Mouse (Mus musculus) gastrocnemius, postnatal 10 days (tissue): ENCODE measurements around the gene Oser1. TPM values are rescaled to one million over a fixed set of nuclear protein-coding genes. Genes with fewer than 3 reads are reported as not detected.

ENCODE experiments used
- DNase-seq: peaks from one replicate; pipeline ENCODE4 v3.0.0; 2021; ENCODE audit warnings: mixed read lengths
- total RNA-seq, 2 experiments: library from RNA; stranded (reverse); gene quantifications; 2 replicates each; pipeline ENCODE4 v1.2.3; 2021

Gene Oser1
- total RNA-seq, 2 experiments from 2014 or later, result 23.6 to 26.5 TPM

DNA sequence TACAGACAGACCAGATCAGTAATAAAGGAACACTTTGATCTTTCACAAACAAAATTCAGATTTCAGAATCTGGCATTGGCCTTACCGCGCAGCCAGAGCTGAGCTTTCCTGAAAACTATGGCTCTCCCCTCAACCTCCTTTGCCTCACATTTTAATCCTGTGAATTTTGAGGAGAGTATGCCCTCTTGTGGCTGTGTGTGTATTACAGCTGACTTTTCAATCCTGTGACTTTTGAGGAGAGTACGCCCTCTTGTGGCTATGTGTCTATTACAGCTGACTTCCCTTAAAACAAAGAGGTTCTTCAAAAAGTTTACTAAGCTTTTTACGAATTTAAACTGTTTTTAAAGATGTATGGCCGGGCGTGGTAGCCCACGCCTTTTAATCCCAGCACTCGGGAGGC, 23.3 kb downstream of the Oser1 start:
- DNase-seq, result peak; percentile 72

DNA sequence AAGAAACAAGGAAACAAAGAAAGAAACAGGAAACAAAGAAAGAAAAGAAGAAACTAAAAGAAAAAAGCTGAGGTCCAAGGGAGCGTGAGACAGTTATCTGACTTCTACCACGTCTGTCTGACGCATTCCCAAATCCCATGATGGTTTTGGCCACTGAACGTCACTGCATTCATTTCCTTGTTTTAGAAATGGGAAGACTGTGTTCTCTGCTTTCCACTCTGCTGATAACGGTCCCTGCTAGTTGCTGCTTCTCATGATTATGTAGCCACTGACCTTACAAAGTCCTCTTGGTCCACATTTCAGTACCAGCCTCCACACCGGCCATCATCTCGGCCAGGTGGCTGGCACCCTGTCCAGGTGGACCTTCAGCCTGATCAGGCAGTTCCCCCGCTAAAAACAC, 25.3 kb downstream of the Oser1 start:
- no peak for DNase-seq

DNA sequence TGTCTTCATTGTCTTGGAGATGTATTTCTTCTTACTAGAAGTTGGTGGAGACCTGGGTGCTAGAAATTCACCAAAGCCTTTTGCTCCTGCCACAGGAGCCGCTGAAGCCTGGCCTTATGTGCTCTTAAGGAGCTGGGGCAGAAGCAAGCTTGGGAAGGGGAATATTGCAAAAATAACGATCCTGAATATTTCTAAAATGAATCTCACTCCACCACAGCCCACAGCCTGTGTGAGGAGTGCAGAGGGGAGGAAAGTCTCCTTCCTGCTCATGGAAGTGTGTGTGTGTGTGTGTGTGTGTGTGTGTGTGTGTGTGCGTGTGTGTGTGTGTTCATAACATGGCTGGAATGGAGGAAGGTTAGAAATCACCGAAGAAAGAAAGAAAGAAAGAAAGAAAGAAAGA, 25.7 kb downstream of the Oser1 start:
- DNase-seq, result no peak

DNA sequence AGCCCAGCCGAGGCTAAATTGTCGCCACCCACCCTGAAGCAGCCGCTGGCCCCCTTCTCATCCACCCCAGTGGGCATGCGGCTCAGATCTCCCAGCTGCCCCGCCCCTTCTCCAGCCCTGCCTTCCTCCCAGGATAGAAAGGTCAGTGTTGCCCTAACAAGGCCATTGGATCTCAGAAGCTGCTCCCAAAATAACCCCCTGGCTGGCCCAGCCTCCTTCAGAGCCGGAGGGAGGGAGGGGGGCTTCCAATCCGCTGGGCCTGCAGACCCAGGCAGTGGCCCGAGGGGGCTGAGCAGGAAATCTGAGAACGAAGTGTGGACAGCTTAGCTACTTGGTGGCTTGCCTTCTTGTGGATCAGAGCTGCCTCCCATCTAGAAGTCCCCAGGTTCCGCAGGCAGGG, 26.6 kb downstream of the Oser1 start, which contains the start of gene Jph2:
Gene Jph2 (minus strand): TSS at position 89 of the 400 bp plus-strand sequence.
- DNase-seq, result peak; percentile 68

DNA sequence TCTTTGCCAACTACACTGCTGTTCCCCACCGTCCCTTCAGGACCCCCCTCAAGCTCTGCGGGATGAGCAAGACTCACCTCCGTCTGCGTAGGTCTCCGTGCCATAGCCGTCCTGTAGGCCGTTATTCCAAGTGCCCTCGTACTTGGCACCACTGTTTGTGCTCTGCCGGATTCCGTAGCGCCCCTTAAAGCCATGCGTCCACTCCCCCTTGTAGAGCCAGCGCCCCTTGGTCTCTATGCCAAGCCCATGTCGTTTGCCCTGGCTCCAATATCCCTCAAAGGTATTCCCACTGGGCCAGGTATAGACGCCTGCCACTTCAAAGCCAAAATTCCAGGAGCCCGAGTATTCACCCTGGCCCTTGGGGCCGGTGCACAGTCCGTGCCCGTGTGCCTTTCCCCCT, 27.4 kb downstream of the Oser1 start:
- no peak for DNase-seq

DNA sequence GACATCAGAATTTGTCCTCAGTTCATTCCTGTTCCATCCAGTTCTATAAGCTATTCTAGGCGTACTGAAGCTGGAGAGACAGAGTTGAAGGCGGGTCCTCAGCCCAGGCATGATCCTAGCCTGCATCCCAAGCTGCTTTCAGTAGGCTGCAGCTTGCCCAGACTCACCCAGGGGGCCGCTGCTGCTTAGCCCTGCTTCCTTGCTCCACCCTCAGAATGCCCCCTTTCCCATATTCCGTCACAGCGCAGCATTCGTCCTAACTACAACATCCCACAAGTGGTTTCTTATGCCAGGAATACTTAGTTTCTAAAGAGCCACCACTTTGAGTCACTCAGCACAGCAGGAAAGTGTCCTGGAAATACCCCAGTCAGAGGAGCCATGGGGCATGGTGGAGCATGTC, 29.5 kb downstream of the Oser1 start:
- no peak for DNase-seq

DNA sequence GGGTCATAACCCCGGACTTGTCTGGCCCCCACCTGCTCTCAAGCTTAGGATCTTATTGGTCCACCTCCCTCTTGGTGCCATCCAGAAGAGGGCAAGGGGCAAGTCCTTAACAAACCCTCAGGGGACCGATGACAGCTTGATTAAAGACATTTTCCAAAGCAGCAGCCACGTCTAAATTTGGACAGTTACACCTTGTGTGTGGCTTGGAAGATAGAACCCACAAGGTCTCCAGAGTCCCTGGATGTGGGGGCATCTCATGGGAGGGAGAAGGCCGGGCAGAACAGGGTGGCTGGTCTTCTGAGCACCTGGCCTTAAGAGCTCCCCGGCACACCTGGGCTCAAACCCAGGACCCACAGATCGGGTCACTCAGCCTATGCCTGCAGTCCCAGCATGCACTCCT, 30.5 kb downstream of the Oser1 start:
- DNase-seq, result no peak

DNA sequence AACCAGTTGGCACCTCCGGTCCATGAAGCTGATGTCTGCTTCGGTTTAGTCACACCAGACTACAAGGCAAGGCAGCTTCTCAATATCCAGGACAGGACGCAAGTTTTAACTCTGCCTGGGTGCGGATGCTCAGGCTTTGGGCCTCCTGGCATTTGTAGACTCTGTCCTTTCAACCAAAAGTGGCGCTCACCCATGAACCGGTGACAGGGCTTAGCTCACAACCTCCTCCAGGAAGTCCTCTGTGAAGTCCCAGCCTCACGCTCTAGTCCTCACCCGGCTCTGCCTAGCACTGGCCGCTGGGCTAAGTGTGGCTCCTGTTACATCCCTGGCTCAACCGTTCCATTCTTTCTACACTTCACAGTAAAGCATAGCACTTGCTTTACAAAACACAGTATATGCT, 31.3 kb downstream of the Oser1 start:
- no peak for DNase-seq

DNA sequence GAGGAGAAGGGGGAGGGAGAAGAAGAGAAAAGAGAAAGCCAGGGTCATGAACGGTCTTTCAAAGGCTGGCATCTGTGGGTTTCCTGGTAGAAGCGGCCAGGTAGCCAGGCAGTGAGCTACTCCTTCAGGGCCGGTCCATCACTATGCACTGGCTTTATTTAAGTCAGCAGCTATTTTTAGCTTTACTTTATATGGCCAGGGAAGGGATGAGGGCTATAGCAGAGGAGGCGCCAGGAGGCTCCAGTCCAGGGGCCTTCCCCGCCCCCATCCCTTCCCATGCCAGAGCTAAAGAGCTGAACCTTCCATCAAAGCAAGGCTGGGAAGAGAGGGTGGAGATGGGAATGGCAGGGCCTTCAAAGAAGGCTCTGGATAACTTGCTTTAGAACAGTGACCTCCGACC, 32.1 kb downstream of the Oser1 start:
- peak; percentile 63 for DNase-seq

DNA sequence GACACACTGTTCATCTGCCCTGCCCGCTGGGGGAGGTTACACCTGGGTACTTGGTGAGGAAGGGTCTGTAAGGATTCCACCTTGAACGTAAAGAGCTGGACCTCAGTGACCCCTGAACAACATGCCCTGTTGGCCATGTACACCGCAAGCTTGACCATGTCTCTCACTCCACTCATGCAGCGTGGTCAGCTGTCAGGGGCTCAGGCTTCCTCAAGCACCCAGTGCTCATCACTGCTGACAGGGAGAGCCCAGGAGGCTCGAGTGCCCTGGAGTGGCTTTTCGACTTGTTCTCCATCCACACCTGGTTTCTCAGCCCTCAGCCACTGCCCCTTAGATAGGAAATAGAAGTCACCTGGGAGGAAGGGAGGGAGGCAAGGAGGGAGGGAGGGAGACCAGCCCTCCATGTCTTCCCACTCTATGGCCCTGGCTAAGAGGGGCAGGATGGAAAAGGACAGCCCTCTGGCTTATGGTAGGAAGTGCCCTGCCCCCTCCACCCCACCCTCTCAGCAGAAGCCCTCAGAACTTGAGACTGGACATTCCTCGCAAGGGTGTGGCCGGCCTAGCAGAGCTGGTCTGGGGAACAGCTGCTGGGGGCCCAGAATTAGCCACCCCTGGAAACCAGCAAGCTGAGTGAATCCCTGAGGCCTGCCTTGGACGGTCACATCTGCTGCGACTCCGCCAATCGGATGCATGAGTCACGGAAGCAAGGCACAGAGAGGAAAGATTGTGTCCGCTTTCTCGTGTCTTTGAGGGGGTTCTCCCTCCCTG, 37.9 kb downstream of the Oser1 start:
- DNase-seq, result peak; percentile 56

DNA sequence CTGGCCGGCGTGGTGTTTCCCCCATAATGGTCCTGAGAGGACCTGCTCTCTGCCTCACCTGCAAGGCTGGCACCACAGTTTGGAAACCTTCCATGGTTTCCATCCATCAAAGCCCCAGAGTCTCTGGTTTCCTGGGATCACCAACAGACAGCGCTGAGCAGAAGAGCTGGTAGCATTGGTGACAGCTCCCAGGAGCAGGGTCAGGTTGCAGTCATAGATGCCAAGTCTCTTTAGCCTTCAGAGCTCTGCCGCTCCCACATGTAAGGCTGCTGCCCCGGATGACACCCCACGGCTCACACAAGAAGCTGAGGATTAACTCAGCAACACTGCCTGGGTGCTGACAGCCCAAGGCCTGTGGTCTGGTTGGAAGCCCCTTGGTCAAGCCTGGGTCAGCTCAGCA, 39.4 kb downstream of the Oser1 start:
- no peak for DNase-seq

DNA sequence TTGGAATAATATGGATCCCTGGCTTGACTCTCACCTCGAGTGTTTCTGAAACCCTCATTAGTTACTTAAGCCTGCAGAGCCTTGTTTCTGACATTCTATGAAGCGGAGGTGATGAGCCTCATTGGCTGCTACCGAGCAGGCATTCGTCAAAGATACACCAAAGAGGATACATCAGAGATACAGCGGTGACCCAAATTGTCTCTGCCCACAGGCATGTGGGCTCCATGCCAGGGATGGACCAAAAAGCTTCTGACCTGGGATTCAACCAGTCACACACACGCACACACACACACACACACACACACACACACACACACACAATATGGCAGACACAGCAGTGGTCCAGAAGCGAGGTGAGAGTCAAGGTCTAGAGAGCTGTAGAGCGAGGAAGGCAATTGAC, 43.3 kb downstream of the Oser1 start:
- no peak for DNase-seq

DNA sequence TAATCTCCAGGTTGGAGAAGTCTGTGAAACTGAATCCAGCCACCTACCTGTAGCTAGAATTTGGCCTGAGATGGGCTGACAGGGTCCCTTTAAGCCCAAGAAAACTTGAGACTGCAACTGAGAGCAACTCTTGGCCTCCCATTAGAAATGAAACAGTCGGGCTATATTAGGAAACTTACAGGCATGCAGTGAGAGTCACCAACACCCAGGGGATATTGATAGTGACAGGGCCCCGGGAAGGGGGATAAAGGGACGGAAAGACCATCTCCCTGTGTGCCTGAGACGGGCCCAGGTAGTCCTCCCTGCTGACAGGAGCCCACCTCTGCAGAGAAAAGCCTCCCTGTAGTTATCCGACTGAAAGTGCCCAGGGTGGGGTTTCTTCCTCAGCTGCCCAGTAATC, 45.1 kb downstream of the Oser1 start:
- DNase-seq, result no peak

DNA sequence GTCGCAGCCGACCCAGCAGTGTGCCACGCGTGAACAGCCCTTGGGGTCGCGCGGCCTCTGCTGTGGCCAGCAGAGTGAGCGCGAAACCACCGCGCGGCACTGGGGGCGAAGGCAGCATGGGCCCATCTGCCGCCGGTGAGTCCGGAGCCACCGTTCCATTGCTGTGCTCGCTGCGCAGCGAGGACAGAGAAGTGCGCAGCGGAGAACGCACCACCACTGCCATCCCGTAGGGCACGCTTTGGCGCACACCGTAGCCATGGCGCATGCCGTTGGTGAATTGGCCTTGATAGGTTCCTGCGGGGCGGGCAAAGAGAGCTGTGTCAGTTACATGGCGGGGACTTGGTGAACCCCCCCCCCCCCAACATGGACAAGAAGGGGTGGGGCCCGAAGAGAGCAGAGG, 48.4 kb downstream of the Oser1 start:
- no peak for DNase-seq

DNA sequence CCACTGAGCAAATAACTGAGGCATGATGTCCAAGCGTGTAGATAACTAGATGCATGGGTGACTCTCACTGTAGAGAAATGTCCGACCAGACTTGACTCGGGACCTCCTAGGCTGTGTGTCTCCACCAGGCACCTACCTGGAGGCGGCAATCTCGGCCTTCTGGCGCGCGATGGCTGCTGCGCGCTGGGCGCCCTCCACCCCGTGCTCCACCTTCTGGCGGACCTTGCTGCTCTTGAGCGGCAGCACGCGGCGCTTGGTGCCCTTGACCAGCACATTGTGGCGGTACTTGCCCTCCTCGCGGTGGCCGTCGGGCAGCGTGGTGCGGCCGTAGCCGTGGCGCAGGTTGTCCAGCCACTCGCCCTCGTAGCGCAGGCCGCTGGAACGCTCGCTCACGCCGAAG, 49.0 kb downstream of the Oser1 start:
- no peak for DNase-seq

DNA sequence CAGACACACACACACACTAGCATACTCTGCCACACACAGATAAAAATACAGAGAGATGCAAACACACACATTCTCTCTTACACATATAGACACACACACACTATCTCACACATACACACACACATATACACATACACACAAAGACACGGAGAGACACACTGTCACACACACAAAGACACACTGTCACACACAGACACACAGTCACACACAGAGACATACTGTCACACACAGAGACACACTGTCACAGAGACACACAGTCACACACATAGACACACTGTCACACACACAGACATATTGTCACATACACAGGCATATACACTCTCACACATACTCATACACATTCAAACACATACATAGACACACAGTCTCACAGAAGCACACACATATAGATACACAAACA, 51.9 kb downstream of the Oser1 start:
- DNase-seq, result no peak

DNA sequence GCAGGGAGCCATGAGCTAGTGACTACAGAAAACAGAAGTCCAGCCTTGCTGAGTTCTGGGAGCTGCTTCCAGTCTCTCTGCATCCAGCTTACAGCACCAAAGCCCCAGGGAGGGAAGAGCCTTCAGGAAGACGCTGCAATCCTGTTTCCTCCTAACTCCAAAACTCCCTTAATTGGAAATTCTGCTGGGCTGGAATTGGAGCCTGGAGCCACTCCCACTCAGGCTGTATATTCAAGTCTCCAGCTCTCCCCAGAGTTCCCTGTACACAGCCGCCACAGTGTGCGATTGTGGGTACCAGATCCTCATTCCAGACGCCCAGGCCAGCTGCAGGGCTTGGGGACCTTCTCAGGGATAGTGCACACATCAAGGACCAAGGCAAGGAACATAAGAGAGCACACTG, 54.3 kb downstream of the Oser1 start:
- DNase-seq, result no peak

DNA sequence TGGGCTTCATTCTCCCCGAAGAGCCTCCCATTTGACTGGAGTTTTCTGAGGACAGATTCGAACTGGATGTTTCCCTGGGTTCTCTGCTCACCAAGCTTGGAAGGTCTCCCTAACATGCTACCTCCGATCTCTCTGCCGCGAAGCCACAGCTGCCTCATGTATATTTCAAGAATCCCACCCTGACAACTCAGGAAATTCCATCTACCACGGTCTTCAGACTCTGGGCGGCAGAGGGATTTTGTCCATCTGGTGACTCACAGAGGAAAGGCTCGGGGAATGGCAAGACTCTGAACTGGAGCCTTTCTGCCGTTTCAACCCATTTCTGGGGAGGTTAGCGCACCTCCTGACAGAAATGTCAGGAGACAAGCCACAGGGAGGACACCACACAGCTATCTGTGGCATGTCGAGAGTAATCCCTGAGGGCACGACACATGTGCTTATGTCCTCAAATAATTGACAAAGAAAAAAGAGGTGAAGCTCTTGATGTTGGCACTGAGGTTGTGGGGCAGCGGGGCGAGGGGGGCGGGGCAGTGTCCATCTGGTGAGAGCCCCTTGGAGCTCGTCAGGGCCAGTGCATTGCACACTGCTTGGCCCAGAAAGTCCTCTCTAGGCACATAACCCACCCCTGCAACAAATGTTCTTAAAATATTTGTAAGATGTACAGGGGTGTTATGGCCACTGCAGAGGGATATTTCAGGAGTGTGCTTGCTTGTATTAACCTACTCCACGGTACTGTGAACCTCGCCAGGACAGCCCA, 59.5 kb downstream of the Oser1 start:
- DNase-seq, result no peak

DNA sequence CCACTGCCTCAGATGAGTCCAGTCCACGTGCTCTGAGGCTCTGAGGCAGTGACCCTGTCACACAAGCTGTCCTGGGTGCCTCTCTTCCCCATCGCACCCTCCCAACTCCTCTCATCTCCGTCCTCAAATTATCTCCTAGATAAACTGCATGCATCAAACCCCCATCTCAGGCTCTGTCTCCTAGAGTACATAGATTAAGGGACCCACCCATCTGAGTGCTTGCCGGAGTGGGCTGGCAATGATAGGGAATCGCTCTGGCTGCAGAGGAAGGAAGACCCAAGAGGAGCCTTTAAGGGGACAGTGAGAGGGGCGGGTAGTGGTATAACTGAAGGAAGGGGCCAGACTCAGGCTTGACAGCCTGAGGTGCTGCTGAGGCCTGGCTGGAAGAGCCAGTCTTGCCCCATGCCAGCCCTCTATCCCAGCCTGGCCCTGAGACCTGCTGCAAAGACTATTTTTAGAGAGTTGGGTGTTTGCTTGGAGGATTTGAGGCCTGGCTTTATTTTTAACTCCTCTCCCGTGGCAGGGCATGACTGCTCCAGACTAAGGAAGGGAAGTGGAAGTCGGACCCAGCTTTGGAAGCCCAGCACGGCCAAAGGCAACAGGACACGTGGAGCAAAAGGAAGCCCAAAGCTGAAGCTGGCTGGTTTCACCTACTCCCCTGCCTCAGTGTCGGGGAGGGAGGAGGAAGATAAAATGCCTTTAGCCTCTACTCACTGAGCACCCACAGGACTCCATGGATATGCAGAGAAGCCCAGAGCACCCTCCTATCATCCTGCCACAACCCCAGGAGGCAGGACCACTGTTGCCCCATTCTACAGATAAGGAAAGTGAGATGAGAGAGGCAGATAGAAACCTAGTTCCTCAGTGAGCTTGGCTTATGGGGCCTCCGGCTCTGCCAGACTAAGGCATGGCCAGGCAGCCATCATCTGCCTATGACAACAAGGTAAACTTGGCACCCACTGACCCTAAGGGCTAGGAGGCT, 61.3 kb downstream of the Oser1 start:
- no peak for DNase-seq

DNA sequence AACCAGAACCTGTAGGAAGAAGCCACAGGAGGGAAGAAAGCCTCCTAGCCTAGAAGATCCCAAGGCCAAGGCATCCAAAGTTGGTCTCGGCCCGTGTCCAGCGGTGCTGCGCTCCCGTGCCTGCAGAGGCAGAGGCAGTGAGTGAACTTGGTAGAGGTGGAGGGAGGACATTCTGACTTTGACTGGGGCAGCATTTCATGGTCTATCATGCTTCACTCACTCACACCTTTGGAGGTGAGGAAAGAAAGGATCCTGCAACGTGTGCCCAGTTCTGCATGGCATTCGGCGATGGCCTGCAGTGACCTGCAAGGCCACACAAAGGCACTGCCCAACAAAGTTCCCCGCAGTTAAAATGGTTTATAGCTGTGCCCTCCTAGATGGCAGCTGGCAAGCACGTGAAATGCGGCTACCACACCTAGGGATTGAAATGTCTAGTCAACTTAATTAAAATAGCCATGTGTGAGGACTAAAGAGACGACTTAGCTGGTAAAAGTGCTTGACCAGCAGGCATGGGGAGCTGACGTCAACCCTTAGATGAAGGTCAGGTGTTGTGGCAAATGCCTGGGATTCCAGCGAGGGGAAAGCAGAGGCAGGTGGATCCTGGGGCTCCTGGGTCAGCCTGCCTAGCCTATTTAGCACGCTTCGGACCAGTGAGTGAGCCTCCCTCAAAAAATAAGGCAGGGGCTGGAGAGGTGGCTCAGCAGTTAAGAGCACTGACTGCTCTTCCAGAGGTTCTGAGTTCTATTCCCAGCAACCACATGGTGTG, 63.5 kb downstream of the Oser1 start:
- DNase-seq, result no peak

DNA sequence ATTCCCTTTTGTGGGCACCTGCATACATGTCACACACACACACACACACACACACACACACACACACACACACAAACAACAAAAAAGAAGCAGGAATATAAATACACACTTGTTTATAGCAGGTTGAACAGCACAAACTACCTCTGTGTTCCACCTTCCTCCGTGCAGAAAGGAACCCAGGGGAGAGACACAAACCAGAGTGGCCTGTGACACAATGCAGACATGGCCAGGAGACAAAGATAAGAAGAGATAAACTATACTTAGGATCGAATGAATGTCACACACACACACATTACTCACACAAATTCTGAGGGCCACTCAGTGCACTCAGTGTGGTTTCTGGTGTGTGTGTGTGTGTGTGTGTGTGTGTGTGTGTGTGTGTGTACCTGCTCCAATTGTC, 65.2 kb downstream of the Oser1 start:
- DNase-seq, result no peak

DNA sequence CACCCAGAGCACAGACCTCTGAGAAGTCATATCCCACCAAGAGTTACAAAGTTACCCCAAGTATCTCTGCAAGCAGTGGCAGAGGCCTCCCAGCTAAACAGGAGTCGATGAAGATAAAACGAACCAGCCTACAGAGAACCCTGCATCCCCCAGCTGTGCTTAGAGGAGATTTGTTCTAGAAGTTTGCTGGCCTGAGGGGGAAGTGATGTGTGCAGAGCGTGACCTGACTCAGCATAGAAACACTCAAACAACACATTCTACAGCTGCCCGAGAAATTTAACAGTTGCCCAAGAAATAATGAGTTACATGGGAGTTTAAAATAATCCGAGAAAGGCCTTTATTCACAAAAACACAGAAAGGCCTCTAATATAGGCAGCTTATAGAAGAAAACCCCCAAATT, 65.8 kb downstream of the Oser1 start:
- no peak for DNase-seq
